Mouse (Mus musculus) erythroblast, embryonic 14.5 days (primary cell): Measurements from ENCODE around the gene Mtfr2.

Source experiments
- GATA1 ChIP-seq: IDR thresholded peaks from 2 replicates; pipeline ENCODE4 v1.6.1; 2012; ENCODE audit warnings: low read length, inconsistent platforms, mixed read lengths
- TAL1 ChIP-seq: IDR thresholded peaks from 3 replicates; pipeline ENCODE4 v1.6.1; 2012; ENCODE audit warnings: low read length, inconsistent platforms, mixed read lengths

DNA sequence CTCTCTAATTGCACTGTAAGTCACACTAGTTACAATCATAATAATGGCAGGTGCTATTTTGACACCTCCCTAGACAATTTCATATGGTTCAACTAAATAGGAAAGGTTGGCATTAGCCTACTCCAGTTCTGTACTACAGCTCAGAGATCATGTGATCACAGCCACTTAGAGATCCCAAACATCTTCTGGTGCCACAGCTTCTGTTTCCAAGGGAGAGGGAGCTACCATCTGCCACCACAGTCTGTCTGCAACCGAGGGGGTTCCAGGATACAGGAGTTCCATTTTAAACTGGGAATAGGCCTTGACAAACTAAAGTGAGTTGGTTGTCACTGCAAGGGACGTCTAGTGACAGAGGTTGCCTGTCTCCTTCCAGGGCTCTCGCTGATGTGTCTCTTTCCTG is 33.2 kb downstream of the Mtfr2 start:
- TF ChIP-seq GATA1 (no peak), TAL1 (no peak)
